Mouse (Mus musculus): ENCODE data around the gene Ccdc137.
"Not testable (repeated sequence)": the region's sequence is repeated elsewhere in the genome, so short reads cannot be mapped to it uniquely, and the experiment has no call there.

Ccdc137 gene

DNA sequence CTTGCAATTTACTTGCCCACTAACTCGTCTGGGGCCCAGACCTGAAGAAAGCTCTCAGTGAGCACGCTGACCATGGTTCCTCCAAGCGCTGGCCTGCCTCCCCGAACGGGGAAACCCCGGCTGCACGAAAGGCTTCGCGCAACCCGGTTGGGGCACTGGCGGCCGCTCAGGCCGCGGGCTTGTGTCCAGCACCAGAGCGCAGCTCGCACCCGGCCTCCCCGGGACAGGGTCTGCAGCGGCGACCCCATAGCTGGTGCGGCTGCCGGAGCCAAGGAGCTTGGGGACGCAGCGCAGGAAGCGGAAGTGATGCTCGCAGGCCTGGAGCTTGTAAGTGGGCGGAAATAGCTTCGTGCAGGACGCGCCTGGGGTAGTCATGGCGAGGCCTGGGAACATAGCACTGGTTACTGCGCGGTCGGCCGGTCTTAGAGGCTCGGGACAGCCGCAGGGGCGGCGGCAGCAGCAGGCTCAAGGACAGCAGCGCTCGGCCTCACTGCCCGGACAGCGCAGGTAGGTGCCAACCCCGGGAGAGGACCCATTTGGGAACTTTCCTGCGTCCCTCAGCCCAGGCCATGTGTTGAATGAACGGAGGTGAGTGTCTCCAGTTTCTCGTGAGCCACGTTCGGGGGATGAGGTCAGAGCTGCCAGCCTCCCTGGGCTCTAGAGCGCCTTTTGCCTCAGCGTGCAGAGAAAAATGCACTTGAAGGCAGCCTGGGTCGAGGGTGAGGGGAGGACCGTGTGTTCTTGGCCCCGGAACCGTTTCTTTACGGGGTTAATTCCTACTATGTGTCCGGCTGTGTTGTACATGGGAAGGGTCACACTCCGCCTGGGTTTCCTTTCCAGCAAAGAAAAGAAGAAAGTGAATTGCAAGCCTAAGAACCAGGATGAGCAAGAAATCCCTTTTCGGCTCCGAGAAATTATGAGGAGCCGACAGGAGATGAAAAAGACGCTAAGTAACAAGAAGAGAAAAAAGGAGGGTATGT is at the start of gene Ccdc137, which contains the start of gene Oxld1:
Ccdc137 (plus strand) TSS at position 344 of the 980 bp plus-strand sequence.
Oxld1 (minus strand) TSS at position 297 of the 980 bp plus-strand sequence.
- DNase-seq (ENCODE audit: low read depth, low spot score): peak; percentile 86

DNA sequence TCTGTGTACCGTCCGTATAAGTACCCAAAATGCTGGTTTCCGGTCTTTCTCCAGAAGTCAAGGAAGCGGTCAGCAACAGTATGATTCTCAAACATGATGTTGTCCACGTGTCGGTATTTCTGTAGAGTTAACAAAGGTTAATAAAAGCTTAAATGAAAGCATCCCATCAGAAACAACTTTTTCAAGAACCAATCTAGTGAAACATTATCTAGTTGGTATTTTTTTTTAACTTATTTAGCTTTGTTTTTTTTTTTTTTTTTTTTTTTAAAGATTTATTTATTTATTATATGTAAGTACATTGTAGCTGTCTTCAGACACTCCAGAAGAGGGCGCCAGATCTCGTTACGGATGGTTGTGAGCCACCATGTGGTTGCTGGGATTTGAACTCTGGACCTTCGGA is 44.3 kb upstream of the Ccdc137 start:
- not testable (repeated sequence) for DNase-seq (ENCODE audit: low read depth, low spot score)

DNA sequence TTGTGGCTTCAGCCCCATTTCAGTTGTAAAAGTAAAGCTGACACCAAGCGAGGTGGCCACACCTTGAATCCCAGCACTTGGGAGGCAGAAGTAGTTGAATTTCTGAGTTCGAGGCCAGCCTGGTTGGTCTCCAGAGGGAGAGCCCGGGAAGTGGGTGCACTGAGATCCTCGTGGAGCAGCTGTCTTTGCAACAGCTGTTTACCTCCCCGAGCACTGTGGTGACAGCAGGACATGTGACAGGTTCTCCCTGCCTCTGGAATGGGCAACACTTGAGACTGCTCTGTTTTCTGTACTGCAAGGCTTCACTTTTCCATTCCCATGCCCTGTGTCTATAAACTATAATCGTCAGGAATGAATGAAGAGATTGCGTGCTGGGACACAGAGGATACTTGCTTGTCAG is 40.1 kb upstream of the Ccdc137 start:
- no peak for DNase-seq (ENCODE audit: low read depth, low spot score)

DNA sequence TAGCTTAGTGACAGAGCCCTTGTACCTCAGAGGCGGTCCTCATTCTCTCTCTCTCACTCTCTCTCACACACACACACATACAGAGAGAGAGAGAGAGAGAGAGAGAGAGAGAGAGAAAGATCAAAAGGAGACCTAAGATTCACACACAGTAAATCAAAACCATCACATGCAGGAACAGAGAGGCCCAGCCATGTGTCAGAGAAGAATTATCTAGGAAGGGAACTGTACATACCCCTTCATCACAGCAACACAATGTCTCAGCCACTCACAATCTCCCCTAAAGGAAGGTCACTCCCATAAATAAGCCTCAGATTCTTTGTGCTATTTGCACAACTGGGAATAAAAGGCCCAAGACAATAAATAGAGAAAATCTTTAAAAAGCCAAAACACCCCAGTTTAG is 39.3 kb upstream of the Ccdc137 start:
- DNase-seq (ENCODE audit: low read depth, low spot score): no peak

DNA sequence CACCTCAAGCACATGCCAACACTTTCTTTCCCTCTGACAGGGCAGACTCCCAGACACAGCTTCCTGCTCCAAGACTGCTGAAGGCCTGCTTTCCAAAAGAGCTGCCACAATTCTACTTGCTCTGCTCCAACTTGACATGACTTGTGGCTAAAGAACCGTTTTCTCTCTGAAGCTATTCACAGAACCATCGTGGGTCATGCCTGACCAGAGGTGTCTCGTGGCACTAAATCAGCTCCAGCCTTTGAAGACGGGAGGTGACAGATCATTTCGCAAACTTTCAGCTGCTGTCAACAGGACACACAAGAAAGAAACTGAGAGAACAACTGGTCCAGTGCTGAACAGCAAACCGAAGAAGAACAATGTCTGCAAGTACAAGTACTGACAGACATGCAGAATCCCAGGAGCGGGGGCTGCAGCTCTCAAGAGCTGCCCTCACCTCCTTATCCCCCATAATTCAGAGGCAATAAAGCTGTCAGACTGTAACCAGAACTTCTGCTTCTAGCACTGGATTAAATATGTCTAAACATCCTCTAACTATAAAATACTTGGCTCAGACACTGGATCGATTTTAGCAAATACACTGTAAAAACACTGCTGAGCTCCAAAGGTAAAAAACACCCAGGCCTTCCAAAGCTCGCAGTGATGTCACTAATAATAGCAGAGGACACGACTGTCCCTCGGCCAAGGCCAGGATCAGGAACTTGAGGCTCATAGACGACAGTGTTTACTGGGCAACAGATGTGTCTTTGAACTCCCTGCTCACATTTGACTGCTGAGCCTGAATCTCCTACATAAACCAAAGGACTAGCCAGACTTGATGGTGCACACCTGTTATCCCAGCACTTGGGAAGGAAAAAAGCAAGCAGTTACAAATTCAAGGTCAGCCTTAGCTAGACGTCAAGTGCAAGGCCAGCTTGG is 35.0 kb upstream of the Ccdc137 start:
- no peak for DNase-seq (ENCODE audit: low read depth, low spot score)

DNA sequence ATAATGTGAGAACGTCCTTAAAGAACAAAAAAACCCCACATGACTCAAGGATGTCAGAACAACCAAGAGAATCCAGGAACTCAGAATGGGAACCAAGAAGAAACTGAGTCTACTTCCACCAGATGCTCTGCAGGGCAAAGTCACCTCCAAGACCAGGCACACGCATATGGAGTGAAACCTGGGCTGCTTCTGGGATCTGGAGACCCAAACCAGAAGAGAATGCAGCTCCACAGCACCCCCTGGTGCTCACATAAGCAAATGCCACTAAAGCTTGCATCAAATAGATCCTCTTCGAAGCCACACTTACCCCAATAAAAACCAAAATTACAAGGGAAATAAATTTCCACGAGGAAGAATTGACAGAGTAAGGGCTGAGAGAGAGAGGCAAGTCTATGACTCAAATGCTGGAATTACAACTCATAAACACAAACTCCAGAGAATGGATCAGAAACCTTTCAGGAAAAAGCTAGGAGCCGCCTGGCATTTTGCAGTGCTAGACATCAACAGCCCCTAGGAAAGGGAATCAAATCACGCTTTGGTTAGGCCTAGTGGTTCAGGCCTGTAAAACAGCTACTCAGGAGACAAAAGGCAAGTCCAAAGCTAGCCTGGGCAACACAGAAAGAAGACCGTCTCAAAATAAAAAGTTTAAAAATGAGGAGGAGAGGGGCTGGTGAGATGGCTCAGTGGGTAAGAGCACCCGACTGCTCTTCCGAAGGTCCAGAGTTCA is 34.2 kb upstream of the Ccdc137 start:
- peak; percentile 11 for DNase-seq (ENCODE audit: low read depth, low spot score)

DNA sequence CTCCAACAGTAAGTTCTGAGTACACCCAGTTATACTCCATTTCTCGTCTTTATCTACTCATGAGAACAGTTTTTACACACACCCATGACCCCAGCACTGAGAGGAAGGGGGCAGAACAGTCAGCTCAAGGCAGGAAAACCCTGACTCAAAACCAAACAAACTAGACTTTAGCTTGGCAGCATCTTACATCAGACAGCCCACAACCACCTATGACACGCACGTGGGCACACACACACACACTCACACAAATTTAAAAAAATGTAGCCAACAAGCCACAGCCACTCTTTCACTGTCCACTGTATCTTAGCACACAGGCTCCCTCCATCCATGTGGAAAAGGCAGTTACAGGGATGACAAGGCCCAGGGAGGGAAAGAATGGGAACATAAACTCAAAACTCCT is 31.2 kb upstream of the Ccdc137 start:
- no peak for DNase-seq (ENCODE audit: low read depth, low spot score)

DNA sequence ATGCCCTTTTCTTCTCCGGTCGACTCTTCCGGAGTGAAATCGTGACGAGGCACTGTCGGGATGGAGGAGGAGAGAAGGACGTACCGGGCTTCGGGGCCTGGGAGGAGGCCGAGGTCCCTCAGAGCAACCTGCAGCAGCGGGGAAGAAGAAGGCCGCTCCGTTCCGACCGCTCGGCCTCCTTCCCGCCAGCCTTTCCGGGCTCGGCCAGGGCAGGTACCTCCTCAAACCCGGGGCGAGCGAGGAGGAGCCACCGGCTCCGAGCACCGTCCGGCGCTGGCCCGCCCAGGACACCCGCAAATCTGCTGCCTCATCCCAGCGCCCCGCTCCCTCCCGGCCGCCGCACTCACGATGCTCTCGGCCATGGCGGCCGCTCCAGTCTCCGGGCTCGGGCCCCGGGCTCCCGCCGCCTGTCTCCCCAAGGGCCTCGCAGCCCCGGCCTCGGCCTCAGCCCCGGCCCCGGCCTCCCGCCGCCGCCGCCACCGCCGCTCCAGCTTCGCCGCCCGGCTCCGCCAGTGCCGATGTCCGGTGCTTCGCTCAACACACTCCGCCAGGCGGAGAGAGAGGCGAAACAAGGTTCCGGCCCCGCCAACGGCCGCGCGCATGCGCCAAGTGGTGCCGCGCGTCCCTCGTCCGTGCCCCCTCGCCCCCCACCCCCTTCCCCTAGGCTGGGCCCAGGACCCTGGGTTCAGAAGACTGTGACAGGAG is 20.6 kb upstream of the Ccdc137 start, which contains the start of gene Nploc4:
Nploc4 (minus strand) TSS at position 557 of the 705 bp plus-strand sequence.
- DNase-seq (ENCODE audit: low read depth, low spot score): peak; percentile 52

DNA sequence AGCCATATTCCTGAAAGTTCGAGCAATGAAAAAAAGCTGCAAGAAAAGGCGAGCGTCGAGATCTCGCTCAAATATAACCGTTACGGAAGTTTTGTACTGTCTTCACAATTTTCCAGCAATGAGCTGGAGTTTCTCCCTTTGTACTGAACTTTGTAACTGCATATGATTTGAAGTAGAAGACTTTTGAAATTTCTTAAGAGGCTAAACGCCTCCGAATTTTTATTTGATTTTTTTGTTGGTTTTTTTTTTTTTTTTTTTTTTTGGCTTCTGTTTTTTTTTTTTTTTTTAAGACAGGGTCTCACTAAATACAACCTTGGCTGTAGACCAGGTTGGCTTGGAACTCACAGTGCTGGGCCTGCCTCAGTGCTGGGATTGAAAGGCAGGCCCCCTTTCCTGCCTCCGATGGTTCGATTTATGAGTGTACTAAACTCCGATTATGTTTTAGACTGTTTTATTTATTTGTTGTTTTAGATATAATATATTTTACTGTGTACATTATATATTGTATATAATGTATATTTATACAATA is 20.0 kb upstream of the Ccdc137 start:
- no peak for DNase-seq (ENCODE audit: low read depth, low spot score)

DNA sequence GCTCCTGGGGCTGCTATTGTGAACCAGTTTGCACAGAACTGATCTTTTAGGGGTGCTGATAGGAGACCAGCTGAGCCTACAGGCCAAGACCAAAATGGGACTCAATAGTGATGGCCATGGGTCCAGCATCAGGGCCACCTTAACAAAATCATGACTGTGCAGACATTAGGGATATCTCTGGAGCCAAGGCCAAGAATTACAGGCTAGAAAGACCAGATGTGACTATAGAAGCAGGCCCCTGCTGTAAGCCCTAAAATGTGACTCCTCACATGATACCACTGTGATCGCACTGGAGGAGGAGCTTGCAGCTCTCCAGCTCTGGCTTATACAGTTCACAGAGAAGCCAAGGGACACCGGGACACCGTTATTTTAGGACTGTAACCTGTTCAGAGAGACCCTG is 15.6 kb upstream of the Ccdc137 start, which contains the start of gene Tspan10:
Tspan10 (plus strand) TSS at position 301 of the 400 bp plus-strand sequence.
- no peak for DNase-seq (ENCODE audit: low read depth, low spot score)

DNA sequence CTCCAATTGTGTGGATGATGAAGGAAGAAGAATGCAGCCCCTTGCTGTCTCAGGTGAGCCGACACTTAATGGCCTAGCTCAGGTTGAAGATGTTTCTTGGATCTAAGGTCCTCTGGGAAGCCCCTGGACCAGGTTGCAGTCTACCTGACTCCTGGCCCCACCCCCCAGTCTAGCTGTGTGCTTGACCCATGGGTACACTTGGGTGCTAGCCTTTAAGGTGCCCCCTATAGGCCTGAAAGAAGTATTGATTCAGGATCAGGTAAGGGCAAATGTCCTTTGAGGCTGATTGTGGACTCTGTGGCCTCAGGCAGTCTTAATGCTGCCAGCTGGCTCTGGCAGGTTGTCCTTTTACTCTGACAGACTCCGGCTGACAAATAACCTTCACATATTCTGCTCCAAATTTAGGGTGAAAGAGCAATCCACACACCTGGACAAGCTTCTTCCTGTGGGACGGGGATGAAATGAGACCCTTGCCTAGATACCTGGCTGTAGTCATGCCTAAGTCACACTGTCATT is 15.1 kb upstream of the Ccdc137 start:
- DNase-seq (ENCODE audit: low read depth, low spot score): no peak

DNA sequence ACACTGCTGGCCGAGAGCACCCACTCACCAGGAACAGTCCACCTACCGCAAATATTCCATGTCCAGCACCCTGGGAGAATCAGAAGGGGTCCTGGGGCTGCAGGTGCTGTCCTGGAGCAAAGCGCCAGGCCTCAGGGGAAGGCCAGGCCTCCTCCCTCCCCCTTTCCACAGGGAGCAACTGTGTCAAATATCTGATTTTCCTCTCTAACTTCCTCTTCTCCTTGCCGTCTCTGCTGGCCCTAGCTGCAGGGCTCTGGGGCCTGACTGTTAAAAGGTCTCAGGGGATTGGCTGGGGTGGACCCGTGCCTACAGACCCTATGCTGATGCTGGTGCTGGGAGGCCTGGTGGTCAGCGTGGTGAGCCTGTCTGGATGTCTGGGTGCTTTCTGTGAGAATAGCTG is 13.8 kb upstream of the Ccdc137 start:
- no peak for DNase-seq (ENCODE audit: low read depth, low spot score)

DNA sequence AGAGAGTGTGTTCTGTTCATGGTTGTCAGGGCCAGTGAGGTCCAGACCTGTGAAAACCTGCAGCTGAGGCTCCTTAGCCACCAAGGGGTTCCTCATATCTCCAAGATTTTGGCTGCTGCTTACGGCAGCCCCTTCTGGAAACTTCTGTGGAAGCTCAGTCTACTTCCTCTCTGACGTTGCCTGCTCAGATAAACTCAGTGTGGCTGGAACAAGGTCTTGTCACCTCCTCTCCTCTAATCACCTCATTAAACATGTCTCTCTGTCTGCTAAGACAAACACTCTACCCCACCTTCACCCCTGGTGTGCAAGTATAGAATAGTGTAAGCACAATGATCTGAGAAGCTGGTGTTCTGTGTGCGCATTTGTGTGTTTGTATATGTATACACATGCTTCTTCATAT is 12.4 kb upstream of the Ccdc137 start:
- DNase-seq (ENCODE audit: low read depth, low spot score): no peak

DNA sequence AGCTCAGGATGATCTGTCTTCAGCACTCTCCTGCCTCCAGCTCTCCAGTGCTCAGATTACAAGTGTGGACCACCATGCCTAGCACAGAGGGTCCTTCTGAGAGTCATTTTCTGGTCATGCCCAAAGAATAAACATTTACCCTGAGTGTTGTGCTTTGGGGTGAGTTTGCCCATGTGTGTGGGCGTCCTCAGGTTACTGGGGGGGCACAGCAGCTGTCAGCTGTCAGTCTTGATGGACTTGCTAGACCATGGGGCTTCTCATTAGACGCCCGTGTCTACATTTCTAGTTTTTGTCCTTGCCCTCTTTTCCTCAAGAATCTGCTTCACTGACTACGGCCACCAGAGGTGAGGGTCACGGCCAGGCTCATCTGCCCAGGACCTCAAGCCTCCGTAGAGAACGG is 10.7 kb upstream of the Ccdc137 start:
- DNase-seq (ENCODE audit: low read depth, low spot score): no peak

DNA sequence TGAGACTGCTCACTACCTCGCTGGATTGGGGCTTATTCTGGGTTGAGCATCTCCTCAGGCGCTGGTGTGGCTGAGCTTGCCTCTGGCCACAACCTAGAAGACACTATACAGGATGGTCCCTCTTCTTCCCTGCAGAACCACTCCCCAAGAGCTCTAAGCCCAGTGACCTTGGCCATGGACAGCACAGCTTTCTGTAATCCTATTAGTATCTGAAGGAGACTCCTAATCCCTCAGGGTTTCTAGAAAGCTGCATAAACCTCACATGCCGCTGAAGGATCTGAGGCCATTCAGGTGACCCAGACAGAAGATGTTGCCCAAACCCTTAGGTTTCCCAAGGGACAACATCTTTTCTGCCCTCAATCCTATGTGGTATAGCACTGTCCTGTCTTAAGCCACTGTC is 5.7 kb upstream of the Ccdc137 start:
- no peak for DNase-seq (ENCODE audit: low read depth, low spot score)

DNA sequence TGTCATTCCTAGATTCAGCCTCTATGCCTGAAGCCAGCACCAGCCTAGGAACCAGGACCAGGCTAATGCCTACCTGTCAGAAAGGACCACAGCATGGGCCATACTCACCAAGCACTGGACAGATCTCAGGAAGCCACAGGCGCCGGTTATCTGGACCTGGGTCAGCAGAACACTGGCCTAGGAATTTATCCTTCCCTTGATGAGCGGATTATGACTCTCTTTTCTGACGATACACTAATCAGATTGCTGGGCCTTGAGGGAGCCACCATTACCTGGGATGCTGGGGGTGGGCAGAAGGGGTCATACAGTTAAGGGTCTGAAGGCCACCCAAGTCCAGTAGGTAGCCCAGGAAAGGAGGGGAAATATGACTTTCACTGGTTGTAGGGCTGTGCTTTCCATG is 4.6 kb upstream of the Ccdc137 start, which contains the start of gene Pde6g:
Pde6g (minus strand) TSS at position 195 of the 400 bp plus-strand sequence.
- no peak for DNase-seq (ENCODE audit: low read depth, low spot score)

DNA sequence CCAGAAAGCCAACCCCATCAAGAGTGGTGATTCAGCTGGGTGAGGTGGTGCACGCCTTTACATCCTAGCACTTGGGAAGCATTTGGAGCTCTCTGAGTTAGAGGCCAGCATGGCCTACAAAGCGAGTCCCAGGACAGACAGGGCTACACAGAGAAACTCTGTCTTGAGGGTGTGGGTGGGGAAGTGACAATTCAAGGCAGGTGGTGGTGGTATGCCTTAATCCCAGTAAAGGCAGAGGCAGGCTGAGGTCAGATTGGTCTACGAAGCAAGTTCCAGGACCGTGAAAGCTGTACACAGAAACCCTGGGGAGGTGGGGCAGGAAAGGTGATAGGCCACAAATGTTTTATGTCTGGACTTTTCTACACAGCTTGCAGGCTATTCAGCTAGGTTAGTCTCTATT is 3.0 kb upstream of the Ccdc137 start:
- no peak for DNase-seq (ENCODE audit: low read depth, low spot score)

DNA sequence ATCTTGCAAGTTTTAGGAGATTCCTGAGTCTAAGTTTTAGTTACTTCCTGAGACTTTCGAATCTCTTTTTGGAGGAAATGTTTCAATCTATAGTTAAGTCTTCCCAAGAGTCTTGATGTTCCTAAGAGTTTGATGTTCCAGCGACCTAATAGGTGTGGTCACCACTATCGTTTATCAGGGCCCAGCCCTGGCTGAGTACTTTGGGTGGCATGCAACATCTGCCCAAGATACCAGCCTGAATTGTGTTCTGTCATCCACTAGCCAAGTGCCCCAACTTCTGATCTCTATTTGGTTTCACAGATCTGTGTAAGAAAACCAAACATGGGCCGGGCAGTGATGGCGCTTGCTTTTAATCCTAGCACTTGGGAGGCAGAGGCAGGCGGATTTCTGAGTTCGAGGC is 2.5 kb upstream of the Ccdc137 start:
- no peak for DNase-seq (ENCODE audit: low read depth, low spot score)

DNA sequence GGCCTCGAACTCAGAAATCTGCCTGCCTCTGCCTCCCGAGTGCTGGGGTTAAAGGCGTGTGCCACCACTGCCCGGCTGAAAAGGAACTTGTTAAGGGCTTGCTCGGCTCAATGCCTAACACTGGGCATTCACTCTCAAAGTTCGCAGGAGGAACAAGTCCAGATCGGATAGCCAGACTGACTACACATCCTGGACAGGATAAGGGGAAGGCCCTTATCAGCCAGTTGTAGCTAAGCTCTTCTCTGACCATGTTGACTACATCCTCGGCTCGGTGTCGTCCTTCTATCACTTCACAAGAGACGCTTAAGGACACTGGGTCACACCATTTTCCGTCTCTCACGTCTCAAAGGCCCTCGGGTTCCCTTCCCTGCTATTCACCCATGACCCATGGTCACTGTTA is 545 bp upstream of the Ccdc137 start:
- DNase-seq (ENCODE audit: low read depth, low spot score): no peak
